Mouse (Mus musculus): ENCODE results near the gene Ccdc6.

Ccdc6 gene

DNA sequence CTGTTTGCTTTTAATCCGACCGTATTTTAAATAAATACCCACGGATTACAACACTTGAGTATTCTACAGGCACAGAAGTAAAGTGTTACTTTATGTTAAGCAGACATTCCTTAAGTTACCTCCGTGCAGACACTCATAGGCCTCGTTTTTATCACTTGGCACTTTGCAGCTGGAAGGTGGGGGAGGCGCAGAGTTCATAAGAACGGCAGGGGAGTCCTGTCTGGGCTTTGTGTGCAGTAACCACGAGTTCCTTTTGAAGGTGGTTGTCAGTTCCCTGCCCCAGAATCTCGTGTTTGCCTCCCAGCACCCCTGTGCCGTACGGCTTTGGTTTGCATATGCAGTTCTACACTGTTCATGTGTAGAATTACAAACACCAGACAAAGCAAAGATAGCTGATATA, 70.7 kb downstream of the Ccdc6 start:
- no peak for DNase-seq (ENCODE audit: low spot score in 2 of 2)

DNA sequence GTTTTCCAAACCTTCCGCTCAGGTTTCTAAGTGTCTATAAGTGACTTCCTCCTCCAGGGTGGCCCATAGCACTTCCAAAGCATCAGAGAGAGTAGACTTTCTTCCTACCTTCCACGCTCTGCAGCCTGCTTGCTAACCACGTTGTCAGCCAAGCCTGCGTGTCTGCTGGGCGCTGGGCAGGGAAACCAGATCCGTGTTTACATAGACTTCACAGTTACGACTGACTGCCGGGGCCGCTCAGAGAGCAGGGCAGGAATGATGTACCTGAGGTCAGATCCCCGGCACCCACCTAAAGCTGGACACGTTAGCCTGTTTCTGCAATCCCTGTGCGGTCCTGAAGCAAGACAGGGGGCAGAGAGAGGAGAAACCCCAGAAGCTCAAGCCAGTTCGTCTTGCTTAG, 71.5 kb downstream of the Ccdc6 start:
- DNase-seq (ENCODE audit: low spot score in 2 of 2), result no peak

DNA sequence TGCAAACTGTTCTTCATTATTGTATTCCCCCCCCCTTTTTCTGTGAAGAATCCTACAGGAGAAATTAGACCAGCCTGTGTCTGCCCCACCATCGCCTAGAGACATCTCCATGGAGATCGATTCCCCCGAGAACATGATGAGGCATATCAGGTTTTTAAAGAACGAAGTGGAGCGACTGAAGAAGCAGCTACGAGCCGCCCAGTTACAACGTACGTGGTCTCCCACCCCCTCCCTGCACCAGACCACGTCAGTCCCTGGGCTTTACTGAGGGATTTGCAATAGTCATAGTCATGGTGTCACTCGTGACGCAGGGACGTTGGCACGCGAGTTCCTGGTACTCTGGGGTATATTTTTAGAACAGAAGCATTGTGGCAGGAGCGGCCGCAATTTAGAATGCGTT, 72.1 kb downstream of the Ccdc6 start:
- DNase-seq (ENCODE audit: low spot score in 2 of 2), result peak; percentile 83 to 87

DNA sequence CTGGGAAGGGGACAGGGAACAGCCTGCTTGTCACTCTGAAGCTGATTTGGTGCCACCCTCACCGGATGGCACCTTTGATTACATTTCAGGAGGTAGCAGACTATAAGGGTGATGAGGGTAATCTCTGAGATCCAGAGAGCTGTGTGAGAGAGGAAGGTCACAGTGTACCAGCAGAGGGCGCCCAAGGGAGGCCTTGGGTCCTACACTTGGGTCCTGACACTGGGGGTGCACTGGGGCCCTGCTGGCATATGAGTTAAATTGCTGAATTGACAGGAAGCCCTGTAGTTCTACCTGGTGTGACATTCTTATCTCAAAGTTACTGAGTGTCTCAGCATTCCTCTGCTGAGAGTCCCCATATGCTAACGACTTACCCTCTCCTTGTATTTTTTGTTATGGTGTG, 76.4 kb downstream of the Ccdc6 start:
- DNase-seq (ENCODE audit: low spot score in 2 of 2), result peak; percentile 60 to 68

DNA sequence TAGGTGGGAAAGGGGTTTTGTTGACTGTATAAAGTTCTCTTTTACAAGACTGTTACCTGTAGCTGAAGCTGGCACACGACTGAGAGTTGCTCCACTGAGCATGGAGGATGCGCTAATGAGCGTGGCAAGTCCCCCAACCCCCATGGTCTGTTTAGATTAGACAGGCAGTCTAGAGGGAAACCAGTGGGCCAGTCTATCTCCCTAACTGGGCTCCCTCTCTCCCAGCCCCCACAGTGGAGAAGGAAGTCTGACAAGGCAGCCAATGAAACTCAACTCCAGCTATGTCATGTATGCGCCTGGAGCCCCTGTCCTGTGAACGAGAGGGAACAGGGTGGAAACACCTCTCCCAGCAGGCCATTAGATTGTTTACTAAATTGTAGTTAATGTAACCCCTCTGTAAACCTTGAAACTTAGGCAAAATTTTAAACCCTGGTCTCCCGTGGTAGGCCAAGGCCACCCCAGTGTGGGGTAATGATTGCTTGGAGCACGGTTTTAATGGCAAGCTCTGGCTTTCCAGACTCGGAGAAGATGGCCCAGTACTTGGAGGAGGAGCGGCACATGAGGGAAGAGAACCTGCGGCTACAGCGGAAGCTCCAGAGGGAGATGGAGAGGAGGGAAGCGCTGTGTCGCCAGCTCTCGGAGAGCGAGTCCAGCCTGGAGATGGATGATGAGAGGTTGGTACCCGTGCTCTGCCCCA, 77.7 kb downstream of the Ccdc6 start:
- DNase-seq (ENCODE audit: low spot score in 2 of 2), result no peak

DNA sequence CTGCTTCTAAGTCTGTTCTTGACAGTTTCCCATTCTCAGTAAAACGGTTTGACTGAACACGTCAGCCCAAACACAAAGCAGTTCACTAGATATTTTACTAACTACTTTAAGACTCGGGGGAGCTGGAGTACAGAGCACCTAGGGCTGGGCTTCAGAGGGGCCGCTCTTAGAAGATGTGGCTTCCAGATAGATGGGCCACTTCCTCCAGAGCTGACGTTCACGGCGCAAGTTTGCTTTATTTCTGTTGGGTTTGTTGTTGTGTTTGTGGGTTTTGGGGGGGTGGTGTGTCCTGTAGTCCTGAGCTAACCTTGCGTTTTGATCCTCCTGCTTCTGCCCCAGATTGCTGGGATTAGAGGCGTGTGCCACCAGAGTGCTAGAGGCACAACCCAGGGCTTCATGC, 83.8 kb downstream of the Ccdc6 start:
- no peak for DNase-seq (ENCODE audit: low spot score in 2 of 2)

DNA sequence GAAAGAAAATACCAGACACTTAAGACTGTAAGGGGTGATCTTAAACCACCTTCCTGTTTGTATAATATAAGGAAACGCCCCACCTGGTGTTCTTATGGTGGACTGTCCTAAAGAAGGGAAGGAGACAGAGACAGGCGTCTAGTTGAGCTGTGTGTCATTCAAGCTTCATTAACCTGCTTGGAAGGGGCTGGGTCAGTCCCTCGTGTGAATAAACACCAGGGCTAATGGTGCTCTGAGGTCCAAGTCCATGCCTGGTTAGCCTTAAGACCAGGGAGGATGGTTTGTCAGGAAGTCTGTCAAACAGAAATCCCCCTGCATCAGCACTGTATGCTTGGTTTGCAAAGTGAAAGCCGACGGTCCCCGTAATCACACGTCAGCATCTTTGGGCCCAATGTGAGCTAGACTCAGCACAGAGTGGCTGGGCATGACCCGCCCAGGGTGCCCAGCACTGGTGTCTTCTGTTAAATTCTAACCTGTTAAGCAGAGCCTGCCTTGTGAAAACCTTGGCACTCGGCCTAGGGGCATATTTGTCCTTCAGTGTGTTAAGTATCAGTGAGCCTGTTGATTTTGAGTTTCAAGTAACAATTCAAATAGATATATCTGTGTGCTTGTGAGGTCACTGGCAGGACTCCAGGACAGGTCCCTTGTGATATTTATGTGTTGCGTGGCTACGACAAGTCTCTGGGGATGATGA, 84.5 kb downstream of the Ccdc6 start:
- no peak for DNase-seq (ENCODE audit: low spot score in 2 of 2)

DNA sequence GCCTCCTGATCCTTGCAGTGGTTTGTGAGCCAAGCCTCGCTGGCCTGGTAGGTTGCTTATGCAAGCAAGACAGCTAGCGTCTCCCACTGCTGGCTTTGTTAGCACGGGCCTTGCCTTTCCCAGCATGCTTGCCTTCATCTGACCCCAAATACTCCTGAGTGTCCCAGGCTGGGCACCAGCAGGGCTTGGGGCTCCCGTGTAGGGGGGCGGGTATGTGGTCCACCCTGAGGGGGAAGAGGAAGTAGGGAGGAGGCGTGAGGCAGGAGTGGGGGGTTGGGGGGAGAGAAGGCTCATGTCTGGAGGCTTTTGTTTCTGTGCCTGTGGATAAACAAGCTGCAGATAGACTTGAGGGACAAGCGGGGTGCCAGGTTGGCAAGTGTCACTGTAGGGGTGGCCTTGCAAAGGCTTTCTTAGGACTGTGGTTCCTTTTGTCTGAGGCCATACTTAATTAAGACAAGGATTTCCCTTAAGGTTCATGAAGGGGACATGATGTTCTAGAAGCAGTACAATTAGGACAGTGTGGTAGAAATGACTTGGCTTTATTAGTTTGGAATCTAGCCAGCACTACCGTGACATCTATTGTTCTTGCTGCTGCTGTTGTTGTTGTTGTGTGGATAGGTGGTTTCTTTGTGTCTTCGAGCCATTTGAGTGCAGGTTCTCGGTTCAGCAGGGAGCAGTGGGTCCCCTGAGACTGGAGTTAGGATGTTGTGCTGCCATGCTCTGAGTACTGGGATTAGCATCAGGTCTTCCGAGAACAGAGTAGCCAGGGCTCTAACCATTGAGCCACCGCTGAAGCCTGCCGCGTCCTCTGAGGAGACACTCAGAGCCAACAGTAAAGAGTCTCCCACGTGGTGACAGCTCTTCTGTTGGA, 86.5 kb downstream of the Ccdc6 start:
- no peak for DNase-seq (ENCODE audit: low spot score in 2 of 2)

DNA sequence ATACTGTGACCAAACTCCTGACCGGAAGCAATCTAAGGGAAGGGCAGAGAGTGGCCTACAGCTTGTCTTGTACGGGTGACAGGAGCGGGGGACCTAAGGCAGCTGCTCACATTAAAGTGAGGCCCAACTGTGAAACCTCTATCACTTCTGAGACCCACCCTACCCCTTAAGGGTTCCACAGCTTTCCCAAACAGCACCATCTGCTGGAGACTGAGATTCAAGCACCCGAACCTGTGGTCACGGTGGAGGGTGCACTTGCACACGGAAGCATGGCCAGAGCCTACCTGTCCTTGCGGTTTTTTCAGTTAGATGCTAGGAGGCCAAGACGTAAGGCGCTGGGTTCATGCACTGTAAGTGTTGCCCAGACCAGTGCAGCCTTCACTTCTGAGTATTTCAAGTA, 89.2 kb downstream of the Ccdc6 start:
- DNase-seq (ENCODE audit: low spot score in 2 of 2), result peak in 1 of 2 experiments; percentile 55

DNA sequence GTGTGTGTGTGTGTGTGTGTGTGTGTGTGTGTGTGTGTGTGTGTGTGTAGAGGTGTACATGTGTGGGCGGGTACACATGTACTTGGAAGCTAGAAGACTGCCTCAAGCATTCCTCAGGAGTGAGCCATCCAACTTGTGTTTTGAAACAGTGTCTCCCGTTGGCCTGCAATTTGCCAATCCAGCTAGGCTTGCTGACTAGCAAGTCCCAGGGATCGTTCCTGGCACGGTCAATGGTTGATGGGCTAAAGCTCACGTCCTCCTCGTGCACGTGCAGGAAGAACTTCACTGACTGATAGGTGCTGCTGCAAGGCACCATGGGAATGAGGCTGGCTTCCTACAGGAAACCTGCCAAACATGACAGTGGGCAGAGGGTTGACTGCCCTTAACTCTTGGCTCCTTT, 89.7 kb downstream of the Ccdc6 start:
- no peak for DNase-seq (ENCODE audit: low spot score in 2 of 2)

DNA sequence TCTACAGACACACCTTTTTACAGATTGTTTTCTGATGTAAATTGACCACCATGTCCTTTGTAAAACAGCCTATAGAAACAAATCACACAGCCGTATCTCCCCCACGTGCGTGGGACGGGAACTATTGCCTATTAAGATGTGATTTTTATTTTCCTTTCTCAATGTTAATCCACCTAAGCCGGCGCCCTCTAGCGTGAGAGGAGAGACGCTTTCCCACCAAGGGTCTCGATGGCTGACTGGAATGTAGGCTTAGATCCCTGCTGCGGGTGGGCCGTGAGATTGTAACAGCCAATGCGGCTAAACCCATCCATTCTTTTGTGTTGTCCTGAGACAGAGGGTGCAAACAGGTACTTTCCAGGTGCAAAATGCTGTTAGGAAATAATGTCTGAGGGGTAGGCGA, 92.9 kb downstream of the Ccdc6 start:
- DNase-seq (ENCODE audit: low spot score in 2 of 2), result no peak

DNA sequence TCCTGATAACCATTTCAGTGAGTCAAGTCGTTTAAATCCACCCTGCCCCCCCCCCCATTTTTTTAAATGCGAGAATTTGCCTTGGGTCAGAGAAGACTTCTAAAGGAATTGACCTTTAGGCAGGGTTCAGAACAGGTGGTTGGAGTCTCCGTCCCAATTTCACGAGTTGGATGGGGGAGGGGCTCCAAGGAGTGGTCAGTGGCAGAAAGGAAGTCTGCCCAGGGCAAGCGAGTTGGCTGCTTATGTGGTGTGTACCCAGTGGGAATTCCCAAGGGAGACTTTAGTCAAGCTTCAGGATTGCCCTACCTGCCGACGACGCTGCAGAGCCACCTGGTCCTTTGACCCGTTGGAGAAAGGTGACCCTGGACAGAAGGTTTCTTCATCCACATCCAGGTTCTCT, 97.4 kb downstream of the Ccdc6 start:
- no peak for DNase-seq (ENCODE audit: low spot score in 2 of 2)

DNA sequence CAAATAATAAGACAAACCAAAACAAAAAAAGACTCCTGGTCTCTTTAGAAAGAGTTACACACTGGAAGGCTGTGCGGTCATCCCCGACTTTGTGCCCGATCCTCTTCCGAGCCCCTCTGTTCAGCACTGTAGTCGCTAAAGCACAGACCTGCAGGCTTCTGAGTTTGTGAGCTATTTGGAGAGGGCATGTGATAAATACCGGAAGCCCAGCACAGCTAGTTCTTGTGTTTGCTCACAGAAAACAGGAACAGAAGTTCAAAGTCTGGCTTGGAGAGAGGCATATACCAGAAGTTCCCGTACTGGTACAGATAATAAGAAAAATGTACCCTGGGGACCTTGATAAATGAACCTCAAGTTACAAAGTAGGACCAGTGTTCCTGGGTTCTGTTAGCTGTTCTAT, 98.4 kb downstream of the Ccdc6 start:
- DNase-seq (ENCODE audit: low spot score in 2 of 2), result no peak

DNA sequence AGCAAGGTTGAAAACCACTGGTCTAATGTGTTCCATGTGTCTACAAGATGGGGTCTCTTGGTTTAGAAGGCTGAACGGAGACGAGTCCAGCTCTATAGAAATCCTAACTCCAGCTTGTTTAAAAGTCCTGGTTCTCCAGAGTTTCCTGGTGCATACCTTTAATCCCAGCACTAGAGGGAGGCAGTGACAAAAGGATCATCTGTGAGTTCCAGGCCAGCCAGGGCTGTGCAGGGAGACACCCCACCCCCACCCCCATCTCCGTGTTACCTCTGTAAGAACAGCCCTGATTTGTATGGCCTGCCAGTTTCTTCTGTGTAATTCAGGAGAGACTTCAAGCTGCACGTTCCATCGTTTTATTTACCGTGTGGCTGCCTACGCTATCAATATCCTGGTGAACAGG, 98.9 kb downstream of the Ccdc6 start:
- DNase-seq (ENCODE audit: low spot score in 2 of 2), result no peak

DNA sequence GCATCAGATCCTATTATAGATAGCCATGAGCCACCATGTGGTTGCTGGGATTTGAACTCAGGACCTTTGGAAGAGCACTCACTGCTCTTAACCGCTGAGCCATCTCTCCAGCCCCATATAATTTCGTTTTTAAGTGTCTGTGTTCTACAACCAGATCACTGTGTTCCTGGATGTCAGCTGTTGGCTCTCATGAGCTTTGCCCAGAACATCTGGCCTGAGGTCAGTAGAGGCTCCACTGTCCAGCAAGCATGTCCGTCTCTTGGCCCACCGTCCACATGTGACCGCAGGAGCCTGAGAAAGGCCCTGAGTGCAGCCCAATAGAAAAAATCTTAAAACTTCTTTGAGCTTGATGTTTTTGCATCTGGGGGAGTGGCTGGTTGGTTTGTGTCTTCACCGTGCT, 99.7 kb downstream of the Ccdc6 start:
- no peak for DNase-seq (ENCODE audit: low spot score in 2 of 2)

DNA sequence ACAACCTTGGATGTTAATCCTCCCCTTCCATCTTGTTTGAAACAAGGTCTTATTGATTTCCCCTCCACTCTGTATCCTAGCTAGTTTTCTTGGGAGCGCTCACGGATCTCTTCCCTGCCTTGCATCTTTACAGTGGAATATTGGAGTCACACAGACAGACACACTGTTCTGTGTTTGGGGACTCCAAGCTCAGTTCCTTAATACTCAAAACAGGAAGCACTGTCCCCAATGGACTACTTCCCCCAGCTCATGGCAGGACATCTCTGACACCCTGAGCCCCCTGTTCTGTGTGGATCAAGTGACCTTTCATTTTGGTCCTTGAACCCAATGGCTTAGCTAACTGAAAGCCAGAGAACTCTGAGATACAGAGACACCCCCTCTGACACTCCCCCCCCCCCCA, 100.7 kb downstream of the Ccdc6 start:
- DNase-seq (ENCODE audit: low spot score in 2 of 2), result no peak

DNA sequence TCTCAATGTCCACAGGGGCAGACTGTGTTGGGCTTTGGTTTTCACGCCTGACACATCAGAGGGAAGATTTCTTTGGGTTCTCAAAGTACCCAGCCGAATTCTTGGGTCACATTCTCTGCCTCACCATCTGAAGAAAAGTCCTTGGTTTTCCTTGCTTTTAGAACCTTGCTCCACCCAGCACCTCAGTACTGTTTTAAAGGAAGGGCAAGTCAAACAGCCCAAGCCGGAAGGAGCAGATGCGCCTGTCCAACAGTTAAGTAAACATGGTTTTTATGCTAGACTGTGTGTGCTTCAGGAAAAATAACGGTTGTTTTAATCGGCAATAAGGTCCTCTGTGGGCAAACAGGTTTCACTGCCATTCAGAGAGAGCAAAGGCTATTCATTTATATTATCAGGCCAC, 101.1 kb downstream of the Ccdc6 start:
- no peak for DNase-seq (ENCODE audit: low spot score in 2 of 2)

DNA sequence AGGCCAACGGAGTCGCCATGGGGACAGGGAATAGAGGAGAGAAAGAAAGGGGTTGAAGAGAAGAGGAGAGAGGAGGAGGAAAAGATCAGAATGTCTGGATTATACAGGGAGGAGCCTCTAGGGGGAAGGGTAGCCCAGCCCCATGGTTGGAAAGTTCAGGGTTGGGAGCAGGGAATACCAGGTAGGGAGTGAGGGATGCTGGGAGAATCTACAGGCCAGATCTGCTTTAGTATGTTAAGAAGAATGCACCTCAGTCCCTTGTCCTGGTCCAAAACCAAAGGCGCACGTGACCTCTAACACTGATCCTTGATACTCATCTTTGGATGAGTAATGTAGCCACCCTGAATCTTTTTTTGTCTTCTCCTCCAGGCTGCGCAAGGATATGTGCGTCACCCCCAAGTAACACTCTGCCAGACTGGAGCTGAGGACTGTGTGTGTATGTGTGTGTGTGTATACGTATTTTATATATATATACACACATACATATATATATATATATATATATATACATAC, 102.1 kb downstream of the Ccdc6 start:
- DNase-seq (ENCODE audit: low spot score in 2 of 2), result no peak

DNA sequence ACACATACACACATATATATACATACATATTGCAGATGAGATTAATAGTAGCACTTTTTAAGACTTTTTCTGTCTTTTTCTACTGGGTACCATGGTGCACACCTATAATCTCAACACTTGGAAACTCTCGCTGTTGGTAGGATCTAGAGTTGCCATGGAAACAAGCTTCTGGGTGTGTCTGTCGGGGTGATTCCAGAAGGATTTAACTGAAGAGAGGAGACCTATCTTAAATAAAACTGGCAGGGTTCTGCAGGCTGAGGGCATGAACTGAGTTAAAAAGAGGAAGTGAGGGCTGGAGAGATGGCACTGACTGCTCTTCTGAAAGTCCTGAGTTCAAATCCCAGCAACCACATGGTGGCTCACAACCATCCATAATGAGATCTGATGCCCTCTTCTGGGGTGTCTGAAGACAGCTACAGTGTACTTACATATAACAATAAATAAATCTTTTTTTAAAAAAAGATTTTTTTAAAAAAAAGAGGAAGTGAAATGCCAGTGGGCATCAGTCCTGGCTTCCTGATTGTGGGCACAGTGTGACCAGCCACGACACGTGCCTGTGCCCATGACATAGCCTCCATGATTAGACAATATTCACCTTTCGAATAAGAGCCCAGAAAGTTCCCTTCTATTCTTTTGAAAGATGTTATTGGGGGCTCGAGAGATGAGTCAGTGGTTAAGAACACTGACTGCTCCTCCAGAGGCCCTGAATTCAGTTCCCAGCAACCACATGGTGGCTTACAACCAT, 102.7 kb downstream of the Ccdc6 start:
- no peak for DNase-seq (ENCODE audit: low spot score in 2 of 2)

DNA sequence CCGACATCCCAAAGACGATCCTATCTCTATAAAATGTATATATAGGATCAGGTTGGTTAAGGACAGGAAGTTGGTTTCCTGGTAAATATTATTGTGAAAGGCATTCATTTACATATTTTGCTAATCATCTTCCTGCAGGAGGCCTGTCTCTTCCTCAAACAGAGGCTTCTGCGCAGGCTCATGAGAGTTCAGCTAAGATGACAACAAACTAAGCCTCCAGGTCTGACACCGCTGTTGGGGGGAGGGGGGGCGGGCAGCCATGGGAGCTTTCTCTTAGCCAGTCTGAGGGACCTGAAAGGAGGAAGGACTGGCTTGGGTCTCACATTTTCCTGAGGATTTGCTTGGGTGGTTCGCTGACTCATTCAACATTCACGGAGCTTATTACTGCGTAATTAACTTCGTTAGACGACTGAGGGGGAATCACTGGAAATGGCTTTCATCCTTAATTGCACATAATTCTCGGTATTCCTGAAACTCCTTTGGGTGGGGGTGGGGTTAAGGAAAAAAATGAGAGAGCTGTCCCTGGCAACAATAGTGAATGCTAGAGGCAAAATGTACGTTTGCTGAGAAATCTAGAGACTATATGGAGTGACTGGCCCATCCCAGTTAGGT, 104.1 kb downstream of the Ccdc6 start:
- no peak for DNase-seq (ENCODE audit: low spot score in 2 of 2)
